Mouse (Mus musculus) midbrain, postnatal 0 days (tissue): ENCODE results near the gene Tubg2. TPM values are rescaled to one million over a fixed set of nuclear protein-coding genes. Genes with fewer than 3 reads are reported as not detected.
A peak's percentile ranks its signal among the peaks of the same experiment; 100 is the strongest.

Experiments used
- ATAC-seq: fragments of 200-750 bp; cut with Nextera tagmentation; 2 replicates; pipeline ENCODE4 v1.8.0; 2017; ENCODE audit warnings: moderate number of reproducible peaks, mild to moderate bottlenecking, moderate TSS enrichment, moderate library complexity; ENCODE audit not compliant: low FRiP score
- DNase-seq: peaks from one replicate; pipeline ENCODE4 v3.0.0-alpha.2; 2015; ENCODE audit warnings: low spot score
- H3K27ac ChIP-seq: fragments of 300-500 bp; sonication (generic); 2 replicates; pipeline ENCODE4 v1.5.1; 2014; ENCODE audit warnings: low read depth, mild to moderate bottlenecking, low read length, mixed read lengths
- H3K27me3 ChIP-seq: fragments of 300-500 bp; sonication (generic); 2 replicates; pipeline ENCODE4 v1.6.1; 2014; ENCODE audit warnings: low read length, control low read depth, mixed read lengths; ENCODE audit not compliant: insufficient read depth
- H3K36me3 ChIP-seq: fragments of 300-500 bp; sonication (generic); 2 replicates; pipeline ENCODE4 v1.6.1; 2014; ENCODE audit warnings: low read length, control low read depth, mixed read lengths; ENCODE audit not compliant: insufficient read depth
- H3K4me1 ChIP-seq: fragments of 300-500 bp; sonication (generic); 2 replicates; pipeline ENCODE4 v1.6.1; 2014; ENCODE audit warnings: mild to moderate bottlenecking, control low read depth, antibody characterized with exemption, low read length, mixed read lengths; ENCODE audit not compliant: insufficient read depth
- H3K4me2 ChIP-seq: fragments of 300-500 bp; sonication (generic); 2 replicates; pipeline ENCODE4 v1.6.1; 2014; ENCODE audit warnings: low read depth, mild to moderate bottlenecking, low read length, mixed read lengths; ENCODE audit not compliant: poor library complexity, severe bottlenecking
- H3K4me3 ChIP-seq: fragments of 300-500 bp; sonication (generic); 2 replicates; pipeline ENCODE4 v1.5.1; 2014; ENCODE audit warnings: low read depth, mild to moderate bottlenecking, low read length, moderate library complexity
- H3K9ac ChIP-seq: fragments of 300-500 bp; sonication (generic); replicated peaks from 2 replicates; pipeline ENCODE4 v1.6.1; 2014; ENCODE audit warnings: mild to moderate bottlenecking, low read length, moderate library complexity, mixed read lengths; ENCODE audit not compliant: poor library complexity, severe bottlenecking
- H3K9me3 ChIP-seq: fragments of 300-500 bp; sonication (generic); 2 replicates; pipeline ENCODE4 v1.6.1; 2016; ENCODE audit warnings: low read length, control low read depth
- CTCF ChIP-seq: IDR thresholded peaks from 2 replicates; pipeline ENCODE4 v1.5.1; 2016; ENCODE audit warnings: antibody characterized with exemption, mild to moderate bottlenecking
- WGBS: fragments of 180-500 bp; shearing (Covaris S2); extraction: QIAGEN DNeasy Blood & Tissue Kit; methylation state at CpG from one replicate; pipeline ENCODE4 v1.1.7; 2014; 5-methylcytosine and 5-hydroxymethylcytosine counted together
- polyA plus RNA-seq: library from polyadenylated mRNA; unstranded; fragments of >200 nt; fragmentation: Nextera tagmentation; extraction: Ambion mirVana; gene quantifications from 2 replicates; pipeline ENCODE4 v1.2.1, GENCODE M21; 2015
- total RNA-seq: library from RNA; depleted of rRNA; stranded (reverse); fragments of >200 nt; gene quantifications from 2 replicates; pipeline ENCODE4 v1.2.3, GENCODE M21; 2014

Tubg2 gene
- total and polyA plus RNA-seq, 2 experiments from 2014 or later = 40.6 to 86.1 TPM

DNA sequence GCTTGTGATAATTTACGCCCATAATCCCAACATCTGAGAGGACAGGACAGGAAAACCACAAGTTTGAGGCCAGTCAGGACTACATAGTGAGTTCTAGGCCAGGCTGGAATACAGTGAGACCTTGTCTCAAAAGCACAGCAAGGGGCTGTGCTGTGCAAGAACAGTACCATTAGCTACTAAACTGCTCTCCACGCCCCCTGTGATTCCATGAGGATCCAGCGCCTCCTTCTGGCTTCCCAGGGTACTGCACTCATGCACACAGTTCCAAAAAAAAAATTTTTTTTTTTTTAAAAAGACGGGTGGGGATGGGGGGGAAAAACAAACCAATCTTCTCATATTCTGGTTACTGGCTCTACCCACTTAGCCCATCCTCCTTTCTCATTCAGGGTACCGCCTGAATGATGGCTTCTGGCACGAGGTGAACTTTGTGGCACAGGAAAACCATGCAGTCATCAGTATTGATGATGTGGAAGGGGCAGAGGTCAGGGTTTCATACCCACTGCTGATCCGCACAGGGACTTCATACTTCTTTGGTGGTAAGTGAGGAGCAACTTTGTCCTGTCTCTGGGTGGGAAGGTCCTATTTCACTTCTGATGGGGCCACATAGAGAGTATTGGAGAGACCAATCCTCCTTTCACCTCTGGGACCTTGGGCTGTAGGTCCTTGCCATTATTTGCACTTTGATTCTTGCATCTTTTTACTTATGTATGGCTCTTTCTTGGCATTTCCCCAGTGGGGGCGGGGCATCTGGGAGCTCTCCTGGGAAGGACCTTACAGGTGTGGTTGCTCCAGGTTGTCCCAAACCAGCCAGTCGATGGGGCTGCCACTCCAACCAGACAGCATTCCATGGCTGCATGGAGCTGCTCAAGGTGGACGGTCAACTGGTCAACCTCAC lies 25.4 kb downstream of the Tubg2 start:
- no peak overlapping the region for H3K27ac ChIP-seq
- peaks cover 32% of the 10 kb centered on the region for H3K36me3 ChIP-seq
- no peak for ATAC-seq
- H3K4me2 ChIP-seq = no peak overlapping the region
- no peaks in the 10 kb centered on the region for H3K9me3 ChIP-seq
- no peak overlapping the region for H3K4me3 ChIP-seq
- peak; percentile 89 for TF ChIP-seq CTCF
- peak; percentile 82 for DNase-seq
- no peak overlapping the region for H3K9ac ChIP-seq
- 43% methylated on average over 10 of the region's 10 CpGs for WGBS
- 0 out of 2 replicates have a peak, but pooled peaks cover 7% of the 10 kb centered on the region for H3K27me3 ChIP-seq
- 0 out of 2 replicates have a peak, but pooled peaks cover 4% of the 10 kb centered on the region for H3K4me1 ChIP-seq

DNA sequence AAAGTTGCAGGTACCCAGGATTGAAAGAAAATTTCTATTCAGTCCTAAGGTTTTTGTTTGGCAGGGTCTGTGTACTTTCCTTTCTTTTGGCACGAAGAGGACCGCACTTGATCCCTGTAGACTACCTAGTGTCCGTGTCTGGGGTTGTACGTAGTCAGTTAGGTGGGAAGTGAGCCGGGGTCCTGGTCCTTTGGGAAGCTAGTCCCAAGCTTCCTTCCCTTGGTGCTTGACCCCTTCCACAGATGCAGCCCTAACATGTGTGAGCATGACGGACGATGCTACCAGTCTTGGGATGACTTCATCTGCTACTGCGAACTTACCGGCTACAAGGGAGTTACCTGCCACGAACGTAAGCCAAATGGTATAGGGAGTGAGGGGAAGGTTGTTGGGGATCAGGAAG lies 26.3 kb downstream of the Tubg2 start:
- TF ChIP-seq CTCF = no peak
- H3K4me2 ChIP-seq = no peak overlapping the region
- ATAC-seq (no peak), DNase-seq (no peak)
- H3K4me1 ChIP-seq = 0 out of 2 replicates have a peak, but pooled peaks cover 4% of the 10 kb centered on the region
- H3K9me3 ChIP-seq = no peaks in the 10 kb centered on the region
- 93% methylated on average over 11 of the region's 11 CpGs for WGBS
- no peak overlapping the region for H3K27ac ChIP-seq
- peaks cover 40% of the 10 kb centered on the region for H3K36me3 ChIP-seq
- no peak overlapping the region for H3K4me3 ChIP-seq
- H3K9ac ChIP-seq = no peak overlapping the region
- 0 out of 2 replicates have a peak, but pooled peaks cover 7% of the 10 kb centered on the region for H3K27me3 ChIP-seq

DNA sequence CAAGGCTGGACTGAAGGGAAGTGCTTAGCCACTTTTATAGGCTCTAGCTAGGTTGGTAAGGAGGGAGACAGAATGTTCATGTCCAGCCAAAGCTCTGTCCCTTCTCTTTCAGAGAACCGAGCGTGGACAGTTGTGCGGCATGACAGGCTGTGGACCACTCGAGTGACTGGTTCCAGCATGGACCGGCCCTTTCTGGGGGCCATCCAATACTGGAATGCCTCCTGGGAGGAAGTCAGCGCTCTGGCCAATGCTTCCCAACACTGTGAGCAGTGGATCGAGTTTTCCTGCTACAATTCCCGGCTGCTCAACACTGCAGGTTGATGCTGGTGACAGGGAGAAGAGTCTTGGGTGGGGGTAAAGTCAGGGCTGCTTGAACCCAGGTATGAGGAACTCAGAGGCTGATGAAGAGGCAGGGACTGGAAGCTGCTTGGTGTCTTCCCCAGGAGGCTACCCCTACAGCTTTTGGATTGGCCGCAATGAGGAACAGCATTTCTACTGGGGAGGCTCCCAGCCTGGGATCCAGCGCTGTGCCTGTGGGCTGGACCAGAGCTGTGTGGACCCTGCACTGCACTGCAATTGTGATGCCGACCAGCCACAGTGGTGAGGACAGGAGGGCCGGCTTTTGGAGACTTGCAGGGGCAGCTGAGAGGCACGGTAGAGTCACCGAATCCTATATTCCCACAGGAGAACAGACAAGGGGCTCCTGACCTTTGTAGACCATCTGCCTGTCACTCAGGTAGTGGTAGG lies 27.2 kb downstream of the Tubg2 start:
- Histone ChIP-seq H3K4me3 (no peak overlapping the region), H3K9me3 (no peaks in the 10 kb centered on the region), H3K27me3 (0 out of 2 replicates have a peak, but pooled peaks cover 5% of the 10 kb centered on the region), H3K36me3 (peaks cover 46% of the 10 kb centered on the region), H3K4me2 (no peak overlapping the region), H3K4me1 (0 out of 2 replicates have a peak, but pooled peaks cover 3% of the 10 kb centered on the region), H3K27ac (no peak overlapping the region), H3K9ac (no peak overlapping the region)
- no peak for ATAC-seq
- WGBS = 80% methylated on average over 14 of the region's 14 CpGs
- TF ChIP-seq CTCF = no peak
- DNase-seq = no peak

DNA sequence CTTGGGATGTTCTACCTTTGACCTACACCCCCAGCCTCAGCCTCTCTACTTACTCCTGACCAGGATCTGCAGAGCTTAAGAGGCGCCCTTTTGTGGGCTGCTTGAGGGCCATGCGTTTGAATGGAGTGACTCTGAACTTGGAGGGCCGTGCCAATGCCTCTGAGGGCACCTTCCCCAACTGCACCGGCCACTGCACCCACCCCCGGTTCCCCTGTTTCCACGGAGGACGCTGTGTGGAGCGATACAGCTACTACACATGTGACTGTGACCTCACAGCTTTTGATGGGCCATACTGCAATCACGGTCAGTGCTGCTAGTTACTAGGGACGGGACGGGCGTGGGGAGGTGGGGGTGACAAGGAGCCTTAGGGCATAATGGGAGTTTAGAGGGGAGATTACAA lies 29.3 kb downstream of the Tubg2 start:
- peaks cover 46% of the 10 kb centered on the region for H3K36me3 ChIP-seq
- no peak for TF ChIP-seq CTCF
- no peaks in the 10 kb centered on the region for H3K4me1 ChIP-seq
- ATAC-seq (no peak), DNase-seq (no peak)
- no peaks in the 10 kb centered on the region for H3K27me3 ChIP-seq
- no peak overlapping the region for H3K9ac ChIP-seq
- 89% methylated on average over 12 of the region's 12 CpGs for WGBS
- no peak overlapping the region for H3K4me2 ChIP-seq
- no peak overlapping the region for H3K27ac ChIP-seq
- no peak overlapping the region for H3K4me3 ChIP-seq
- no peaks in the 10 kb centered on the region for H3K9me3 ChIP-seq

DNA sequence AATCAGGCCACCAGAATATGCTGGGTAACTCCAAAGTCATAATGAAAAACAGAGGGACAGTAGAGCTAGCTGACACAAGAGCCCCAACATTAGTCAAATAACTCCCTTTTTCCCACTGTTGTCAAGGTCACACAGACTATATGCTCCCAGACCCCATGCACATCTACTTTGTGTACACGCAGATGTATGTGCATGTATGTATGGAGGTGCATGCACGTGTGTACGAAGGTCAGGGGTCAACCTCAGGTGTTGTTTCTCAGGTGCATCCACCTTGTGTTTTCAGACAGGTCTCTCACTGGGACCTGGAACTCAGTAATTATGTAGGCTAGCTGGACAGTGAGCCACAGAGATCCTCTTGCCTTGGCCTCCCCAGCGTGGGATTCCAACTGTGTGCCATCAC lies 29.7 kb downstream of the Tubg2 start:
- 93% methylated on average over 4 of the region's 4 CpGs for WGBS
- DNase-seq = no peak
- no peaks in the 10 kb centered on the region for H3K27me3 ChIP-seq
- no peak overlapping the region for H3K4me3 ChIP-seq
- no peak for TF ChIP-seq CTCF
- no peak overlapping the region for H3K27ac ChIP-seq
- H3K9me3 ChIP-seq = no peaks in the 10 kb centered on the region
- peaks cover 46% of the 10 kb centered on the region for H3K36me3 ChIP-seq
- H3K4me2 ChIP-seq = no peak overlapping the region
- ATAC-seq = no peak
- H3K4me1 ChIP-seq = no peaks in the 10 kb centered on the region
- H3K9ac ChIP-seq = no peak overlapping the region
